Mouse (Mus musculus): ENCODE measurements around the gene Arhgef5. TPM values are rescaled to one million over a fixed set of nuclear protein-coding genes. Genes with fewer than 3 reads are reported as not detected.

Gene Arhgef5
- polyA plus RNA-seq, 1 experiment from 2014 or later = 13.2 TPM

DNA sequence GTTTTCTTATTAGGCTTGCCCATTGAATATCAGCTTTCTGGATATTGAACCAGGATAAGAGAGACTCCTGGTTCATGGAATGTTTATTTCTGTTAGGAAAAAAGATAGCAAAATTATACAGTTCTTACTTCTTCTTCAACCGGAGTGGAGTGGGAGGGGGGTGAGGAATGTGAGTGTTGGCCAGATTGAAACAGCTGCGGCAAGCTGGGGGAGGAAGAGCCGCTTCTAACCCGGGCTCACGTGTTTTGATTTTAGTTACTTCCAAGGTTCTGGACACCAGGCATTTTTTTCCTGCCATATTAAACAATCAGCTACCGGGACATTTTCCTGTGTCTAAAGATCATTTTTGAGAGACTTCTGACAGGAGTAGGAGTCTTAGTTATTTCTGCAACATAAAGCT is 44.7 kb downstream of the Arhgef5 start:
- no peaks in the 10 kb centered on the region for H3K27me3 ChIP-seq (replicated peaks; ENCODE audit: insufficient read depth, low read length)
- H3K4me3 ChIP-seq (ENCODE audit: low read depth, low read length) = no peak overlapping the region
- no peaks in the 10 kb centered on the region for H3K4me1 ChIP-seq (ENCODE audit: insufficient read depth, low read depth, low read length)
- TF ChIP-seq EP300 (IDR thresholded peaks at IDR 0.05) (no peak), CTCF (IDR thresholded peaks at IDR 0.05) (no peak)
- no peak overlapping the region for H3K27ac ChIP-seq (ENCODE audit: low read length)
- H3K4me2 ChIP-seq (replicated peaks; ENCODE audit: low read depth, low read length) = no peak overlapping the region
- DNase-seq (ENCODE audit: low spot score) (peak; percentile 34), ATAC-seq (0 out of 2 replicates have a peak, but pooled peaks have one; percentile 35)
- no peak overlapping the region for H3K9ac ChIP-seq (replicated peaks; ENCODE audit: low read depth)
- H3K36me3 ChIP-seq (ENCODE audit: insufficient read depth, low read length) = no peaks in the 10 kb centered on the region
- WGBS = 26% methylated on average over 6 of the region's 6 CpGs
- no peaks in the 10 kb centered on the region for H3K9me3 ChIP-seq (ENCODE audit: low read length)

DNA sequence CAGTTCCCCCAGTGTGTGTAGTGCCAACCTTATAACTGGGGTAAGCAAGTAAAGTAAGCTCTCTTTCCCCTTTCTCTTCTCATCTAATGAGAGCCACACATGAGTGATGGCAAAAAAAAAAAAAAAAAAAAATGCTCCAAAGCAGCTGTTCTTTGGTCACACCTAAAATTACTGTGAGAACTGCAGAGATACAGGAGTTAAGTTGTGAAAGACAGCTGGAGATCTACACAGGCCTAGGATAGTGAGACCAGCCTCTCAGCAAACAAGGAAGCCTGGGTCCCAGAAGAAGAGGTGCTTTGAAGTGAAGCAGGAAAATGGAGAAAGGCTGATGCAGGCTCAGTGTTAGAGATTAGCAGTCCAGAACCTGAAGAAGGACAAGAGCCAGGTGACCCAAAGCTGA is 47.2 kb downstream of the Arhgef5 start:
- Histone ChIP-seq H3K4me3 (ENCODE audit: low read depth, low read length) (no peak overlapping the region), H3K9ac (replicated peaks; ENCODE audit: low read depth) (no peak overlapping the region), H3K27me3 (replicated peaks; ENCODE audit: insufficient read depth, low read length) (no peaks in the 10 kb centered on the region), H3K36me3 (ENCODE audit: insufficient read depth, low read length) (no peaks in the 10 kb centered on the region), H3K27ac (ENCODE audit: low read length) (no peak overlapping the region), H3K4me1 (ENCODE audit: insufficient read depth, low read depth, low read length) (no peaks in the 10 kb centered on the region), H3K9me3 (ENCODE audit: low read length) (no peaks in the 10 kb centered on the region), H3K4me2 (replicated peaks; ENCODE audit: low read depth, low read length) (no peak overlapping the region)
- ATAC-seq (no peak), DNase-seq (ENCODE audit: low spot score) (no peak)
- TF ChIP-seq CTCF (IDR thresholded peaks at IDR 0.05) (no peak), EP300 (IDR thresholded peaks at IDR 0.05) (no peak)

DNA sequence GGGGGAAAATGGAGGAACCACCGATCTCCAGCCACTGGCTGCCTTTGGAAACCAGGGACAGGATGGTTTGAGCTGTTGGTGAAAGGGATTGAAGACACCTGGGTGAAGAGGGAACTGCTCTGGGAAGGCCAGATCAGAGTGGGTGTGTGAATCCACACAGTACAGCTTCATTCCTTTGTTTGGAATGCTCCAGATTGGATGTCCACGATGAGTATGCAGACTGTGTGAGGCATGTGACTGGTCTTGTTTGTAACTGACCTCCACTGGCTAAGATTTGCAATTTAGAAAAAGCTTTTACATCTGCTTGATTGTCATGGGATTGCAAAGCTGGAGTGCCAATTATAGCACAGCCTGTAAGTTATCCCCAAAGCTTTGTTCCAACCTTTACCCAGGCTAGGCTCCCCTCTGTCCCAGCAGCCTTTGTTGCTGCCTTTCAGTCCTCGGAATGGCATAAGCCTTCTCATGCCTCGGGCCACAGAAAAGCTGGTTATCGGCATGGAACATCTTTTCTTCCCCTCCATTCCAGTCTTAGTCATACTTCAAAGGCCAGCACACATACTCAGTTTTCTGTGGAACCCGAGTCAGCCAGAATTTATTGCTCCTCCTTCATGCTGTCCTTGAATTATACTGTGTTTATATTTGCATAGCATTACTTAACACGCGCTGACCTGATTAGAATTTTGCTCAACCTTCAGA is 47.7 kb downstream of the Arhgef5 start:
- no peaks in the 10 kb centered on the region for H3K36me3 ChIP-seq (ENCODE audit: insufficient read depth, low read length)
- H3K9me3 ChIP-seq (ENCODE audit: low read length) = no peaks in the 10 kb centered on the region
- no peak overlapping the region for H3K4me2 ChIP-seq (replicated peaks; ENCODE audit: low read depth, low read length)
- 51% methylated on average over 8 of the region's 8 CpGs for WGBS
- no peaks in the 10 kb centered on the region for H3K4me1 ChIP-seq (ENCODE audit: insufficient read depth, low read depth, low read length)
- H3K27ac ChIP-seq (ENCODE audit: low read length) = no peak overlapping the region
- no peak overlapping the region for H3K9ac ChIP-seq (replicated peaks; ENCODE audit: low read depth)
- TF ChIP-seq EP300 (IDR thresholded peaks at IDR 0.05) (no peak), CTCF (IDR thresholded peaks at IDR 0.05) (no peak)
- no peaks in the 10 kb centered on the region for H3K27me3 ChIP-seq (replicated peaks; ENCODE audit: insufficient read depth, low read length)
- peak; percentile 20 for DNase-seq (ENCODE audit: low spot score)
- H3K4me3 ChIP-seq (ENCODE audit: low read depth, low read length) = no peak overlapping the region
- peak; percentile 54 for ATAC-seq

DNA sequence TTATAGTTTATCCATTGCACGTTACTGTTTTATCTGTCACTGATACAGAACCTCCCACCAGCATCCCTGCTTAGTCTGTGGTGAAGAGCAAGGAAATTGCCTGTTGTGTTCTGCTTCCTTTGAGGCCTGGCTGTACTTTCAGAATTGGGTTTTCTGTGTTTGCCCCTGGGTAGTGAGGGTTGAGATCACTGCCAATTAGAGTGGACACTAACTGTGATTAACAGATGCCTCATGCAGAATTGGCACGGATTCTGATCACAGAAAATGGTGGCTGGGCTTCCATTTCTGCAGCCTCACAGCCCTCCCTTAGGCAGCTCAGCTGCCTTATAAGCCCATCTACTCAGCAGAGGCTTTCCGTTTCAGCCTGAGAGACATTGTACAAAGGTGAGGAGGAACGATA is 68.1 kb downstream of the Arhgef5 start:
- Histone ChIP-seq H3K27ac (ENCODE audit: low read length) (no peak overlapping the region), H3K27me3 (replicated peaks; ENCODE audit: insufficient read depth, low read length) (no peaks in the 10 kb centered on the region), H3K4me1 (ENCODE audit: insufficient read depth, low read depth, low read length) (peaks cover 9% of the 10 kb centered on the region; the same call in 1 of the 2 replicates), H3K9me3 (ENCODE audit: low read length) (no peaks in the 10 kb centered on the region), H3K9ac (replicated peaks; ENCODE audit: low read depth) (no peak overlapping the region), H3K36me3 (ENCODE audit: insufficient read depth, low read length) (no peaks in the 10 kb centered on the region), H3K4me2 (replicated peaks; ENCODE audit: low read depth, low read length) (no peak overlapping the region), H3K4me3 (ENCODE audit: low read depth, low read length) (no peak overlapping the region)
- no peak for DNase-seq (ENCODE audit: low spot score)
- TF ChIP-seq CTCF (IDR thresholded peaks at IDR 0.05) = no peak
- no peak for TF ChIP-seq EP300 (IDR thresholded peaks at IDR 0.05)
- ATAC-seq = no peak
- WGBS = 56% methylated on average over 4 of the region's 4 CpGs

DNA sequence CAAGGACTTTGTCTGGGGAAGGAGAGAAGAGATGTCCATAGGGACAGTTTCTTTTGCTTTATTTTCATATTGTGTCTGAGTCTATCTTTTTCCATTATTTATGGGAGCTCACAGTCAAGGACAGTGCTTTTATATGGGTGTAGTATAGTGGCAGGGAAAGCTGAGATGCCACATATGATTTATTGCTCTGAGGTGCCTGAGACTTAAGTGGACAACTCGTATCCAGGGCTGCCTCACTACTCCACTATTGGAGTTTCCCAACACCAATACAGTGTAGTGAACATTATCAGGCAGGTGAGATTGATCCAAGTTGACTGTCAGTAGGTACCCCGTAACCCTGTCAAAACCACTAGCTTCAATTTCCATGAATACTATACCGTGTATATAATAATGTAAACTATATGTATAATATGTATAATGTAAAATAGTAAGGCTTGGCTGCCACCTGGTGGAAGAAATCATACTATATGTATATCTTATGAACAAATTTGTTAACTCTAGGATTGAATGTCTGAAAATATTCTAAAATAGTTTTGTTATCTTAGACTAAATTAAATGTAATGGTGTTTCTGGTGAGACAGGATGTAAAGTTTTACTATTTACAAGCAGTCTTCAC is 70.3 kb downstream of the Arhgef5 start:
- no peak overlapping the region for H3K27ac ChIP-seq (ENCODE audit: low read length)
- H3K9me3 ChIP-seq (ENCODE audit: low read length) = no peaks in the 10 kb centered on the region
- WGBS = 55% methylated on average over 3 of the region's 3 CpGs
- peaks cover 9% of the 10 kb centered on the region; the same call in 1 of the 2 replicates for H3K4me1 ChIP-seq (ENCODE audit: insufficient read depth, low read depth, low read length)
- no peaks in the 10 kb centered on the region for H3K27me3 ChIP-seq (replicated peaks; ENCODE audit: insufficient read depth, low read length)
- no peaks in the 10 kb centered on the region for H3K36me3 ChIP-seq (ENCODE audit: insufficient read depth, low read length)
- DNase-seq (ENCODE audit: low spot score) = peak; percentile 41
- TF ChIP-seq CTCF (IDR thresholded peaks at IDR 0.05) (peak; percentile 22; the same call in 1 of the 2 replicates), EP300 (IDR thresholded peaks at IDR 0.05) (no peak)
- no peak overlapping the region for H3K9ac ChIP-seq (replicated peaks; ENCODE audit: low read depth)
- H3K4me3 ChIP-seq (ENCODE audit: low read depth, low read length) = no peak overlapping the region
- no peak overlapping the region for H3K4me2 ChIP-seq (replicated peaks; ENCODE audit: low read depth, low read length)
- ATAC-seq = no peak

DNA sequence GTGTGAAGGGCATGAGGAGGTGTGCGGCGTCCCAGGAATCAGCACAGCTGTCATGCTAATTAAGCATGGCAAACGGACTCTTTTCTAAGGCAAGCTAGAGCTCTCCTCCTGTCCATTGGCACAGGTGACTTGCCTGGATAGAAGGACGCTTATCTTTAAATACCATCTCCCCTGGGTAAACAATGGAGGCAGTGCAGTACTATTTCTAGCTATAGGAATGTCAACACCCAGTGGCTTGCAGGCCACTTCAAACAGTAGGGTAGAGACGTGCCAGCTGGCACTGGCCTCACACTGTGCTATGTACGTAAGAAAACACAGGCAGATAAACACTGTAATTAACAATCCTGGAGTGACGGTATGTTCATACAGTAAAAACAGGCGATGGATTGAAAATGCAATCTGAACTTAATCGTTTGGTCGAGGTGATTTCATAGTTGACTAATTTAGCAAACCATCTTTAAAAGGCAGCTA is 72.1 kb downstream of the Arhgef5 start:
- Histone ChIP-seq H3K36me3 (ENCODE audit: insufficient read depth, low read length) (no peaks in the 10 kb centered on the region), H3K9ac (replicated peaks; ENCODE audit: low read depth) (no peak overlapping the region), H3K4me3 (ENCODE audit: low read depth, low read length) (no peak overlapping the region), H3K9me3 (ENCODE audit: low read length) (no peaks in the 10 kb centered on the region), H3K4me2 (replicated peaks; ENCODE audit: low read depth, low read length) (0 out of 2 replicates have a peak overlapping the region, but pooled peaks have one; percentile 2), H3K4me1 (ENCODE audit: insufficient read depth, low read depth, low read length) (peaks cover 9% of the 10 kb centered on the region; the same call in 1 of the 2 replicates), H3K27me3 (replicated peaks; ENCODE audit: insufficient read depth, low read length) (no peaks in the 10 kb centered on the region), H3K27ac (ENCODE audit: low read length) (no peak overlapping the region)
- 9% methylated on average over 10 of the region's 10 CpGs for WGBS
- TF ChIP-seq EP300 (IDR thresholded peaks at IDR 0.05) (peak; percentile 97), CTCF (IDR thresholded peaks at IDR 0.05) (no peak)
- DNase-seq (ENCODE audit: low spot score) = peak; percentile 92
- peak; percentile 99 for ATAC-seq
